In the genomic region with DNA sequence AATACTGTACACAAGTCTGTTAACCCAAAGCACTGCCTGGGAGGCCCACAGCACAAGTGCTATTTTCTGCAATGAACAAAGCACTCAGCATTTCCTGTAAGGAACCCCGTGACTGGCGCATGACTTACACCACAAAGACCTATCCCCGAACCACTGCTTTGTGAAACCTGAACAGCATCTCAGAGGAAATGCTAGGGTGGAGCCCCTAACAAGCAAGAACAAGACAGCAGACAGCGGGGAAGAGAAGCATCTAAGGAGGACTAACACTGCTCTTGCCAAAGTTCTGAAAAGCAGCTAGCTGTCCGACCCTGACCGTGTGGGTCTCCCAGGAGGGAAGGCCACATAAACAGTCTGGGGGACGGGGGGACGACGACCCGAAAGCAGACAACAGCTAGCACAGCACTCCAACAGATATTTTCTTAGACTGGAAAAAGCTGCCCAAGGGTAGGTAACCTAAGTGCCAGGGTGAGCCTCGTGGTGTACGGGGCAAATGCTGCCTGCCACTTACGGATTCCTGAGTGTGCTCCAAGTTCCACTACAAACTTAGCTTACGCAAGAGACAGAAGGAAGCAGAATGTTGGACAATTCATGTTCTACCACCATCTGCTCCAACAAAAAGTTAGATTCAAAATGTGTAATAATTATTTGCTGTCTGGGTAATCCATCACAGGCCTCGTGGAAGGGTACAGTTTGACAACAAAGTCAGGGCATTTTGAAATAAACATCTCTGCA, we compare ENCODE assay signal across 8 mouse cellular contexts. TPM values are rescaled to one million over a fixed set of nuclear protein-coding genes. Genes with fewer than 3 reads are reported as not detected.
A peak's percentile ranks its signal among the peaks of the same experiment; 100 is the strongest.
DNase-seq lines count a peak whose midpoint lies in the region; ATAC-seq and TF ChIP-seq lines count a peak whose summit lies in the region.

No protein-coding gene starts in this region.

- no peaks in the 10 kb centered on the region for H3K36me3 ChIP-seq in neural tube, embryonic 13.5 days
- no peaks in the 10 kb centered on the region for H3K36me3 ChIP-seq in embryonic facial prominence, embryonic 11.5 days (replicated peaks; ENCODE audit: control insufficient read depth, insufficient read depth, low read depth, low read length)
- peaks cover 12% of the 10 kb centered on the region for H3K36me3 ChIP-seq in limb, embryonic 10.5 days
- H3K36me3 ChIP-seq in midbrain, postnatal 0 days (ENCODE audit: insufficient read depth, low read length): no peaks in the 10 kb centered on the region

- intact Hi-C loops in heart, postnatal 36 days (cut with DNase I): no loop called here

- WGBS in neural tube, embryonic 13.5 days: 82% methylated on average over 15 of the region's 15 CpGs
- 57% methylated on average over 15 of the region's 15 CpGs for WGBS in embryonic facial prominence, embryonic 11.5 days
- WGBS in limb, embryonic 10.5 days: 81% methylated on average over 15 of the region's 15 CpGs
- 77% methylated on average over 15 of the region's 15 CpGs for WGBS in midbrain, postnatal 0 days

- 0 out of 2 replicates have a peak overlapping the region, but pooled peaks have one; percentile 49 for H3K27ac ChIP-seq in neural tube, embryonic 13.5 days (replicated peaks)
- peak overlapping the region; percentile 48; the same call in 1 of the 2 replicates for H3K27ac ChIP-seq in embryonic facial prominence, embryonic 11.5 days (replicated peaks; ENCODE audit: low read depth, low read length)
- peak overlapping the region; percentile 46 for H3K27ac ChIP-seq in limb, embryonic 10.5 days
- H3K27ac ChIP-seq in midbrain, postnatal 0 days (ENCODE audit: low read depth, low read length): no peak overlapping the region

- no peak overlapping the region for H3K4me2 ChIP-seq in neural tube, embryonic 13.5 days
- H3K4me2 ChIP-seq in embryonic facial prominence, embryonic 11.5 days (ENCODE audit: low read depth, low read length): no peak overlapping the region
- no peak overlapping the region for H3K4me2 ChIP-seq in midbrain, postnatal 0 days (ENCODE audit: low read depth, low read length, poor library complexity, severe bottlenecking)

- DNase-seq in neural tube, embryonic 10.5 days (ENCODE audit: extremely low spot score, low spot score): no peak
- no peak for DNase-seq in embryonic facial prominence, embryonic 11.5 days (ENCODE audit: low spot score)
- peak; percentile 66 to 76 for DNase-seq in heart, postnatal 36 days
- DNase-seq in limb, embryonic 10.5 days (ENCODE audit: low spot score): no peak
- no peak for DNase-seq in midbrain, postnatal 0 days (ENCODE audit: low spot score)

- no peak for TF ChIP-seq CTCF in midbrain, postnatal 0 days (IDR thresholded peaks at IDR 0.05)

- no peaks in the 10 kb centered on the region for H3K27me3 ChIP-seq in neural tube, embryonic 13.5 days
- no peaks in the 10 kb centered on the region for H3K27me3 ChIP-seq in embryonic facial prominence, embryonic 11.5 days (ENCODE audit: control insufficient read depth, insufficient read depth, low read length)
- H3K27me3 ChIP-seq in limb, embryonic 10.5 days (ENCODE audit: low read depth, poor library complexity, severe bottlenecking): no peaks in the 10 kb centered on the region
- no peaks in the 10 kb centered on the region for H3K27me3 ChIP-seq in midbrain, postnatal 0 days (ENCODE audit: insufficient read depth, low read length)

- no peaks in the 10 kb centered on the region for H3K9me3 ChIP-seq in neural tube, embryonic 13.5 days
- no peaks in the 10 kb centered on the region for H3K9me3 ChIP-seq in embryonic facial prominence, embryonic 11.5 days (replicated peaks; ENCODE audit: control insufficient read depth, low read length)
- H3K9me3 ChIP-seq in limb, embryonic 10.5 days (replicated peaks): no peaks in the 10 kb centered on the region
- no peaks in the 10 kb centered on the region for H3K9me3 ChIP-seq in midbrain, postnatal 0 days (ENCODE audit: low read length)

- H3K4me1 ChIP-seq in neural tube, embryonic 13.5 days (replicated peaks): no peaks in the 10 kb centered on the region
- H3K4me1 ChIP-seq in embryonic facial prominence, embryonic 11.5 days (ENCODE audit: control insufficient read depth, insufficient read depth, low read length): no peaks in the 10 kb centered on the region
- peaks cover 36% of the 10 kb centered on the region for H3K4me1 ChIP-seq in limb, embryonic 10.5 days
- H3K4me1 ChIP-seq in midbrain, postnatal 0 days (ENCODE audit: insufficient read depth, low read length): no peaks in the 10 kb centered on the region

- no peak overlapping the region for H3K9ac ChIP-seq in neural tube, embryonic 13.5 days
- no peak overlapping the region for H3K9ac ChIP-seq in embryonic facial prominence, embryonic 11.5 days (replicated peaks; ENCODE audit: low read length)
- no peak overlapping the region for H3K9ac ChIP-seq in midbrain, postnatal 0 days (replicated peaks; ENCODE audit: low read length, poor library complexity, severe bottlenecking)

- no peak overlapping the region for H3K4me3 ChIP-seq in neural tube, embryonic 13.5 days
- H3K4me3 ChIP-seq in embryonic facial prominence, embryonic 11.5 days (ENCODE audit: low read depth, low read length): no peak overlapping the region
- H3K4me3 ChIP-seq in limb, embryonic 10.5 days: no peak overlapping the region
- no peak overlapping the region for H3K4me3 ChIP-seq in midbrain, postnatal 0 days (ENCODE audit: low read depth, low read length)

- ATAC-seq in neural tube, embryonic 13.5 days (ENCODE audit: low read depth): no peak
- ATAC-seq in embryonic facial prominence, embryonic 11.5 days (replicated peaks; ENCODE audit: insufficient number of reproducible peaks, low FRiP score, low TSS enrichment, low read depth): no peak
- peak; percentile 86 for ATAC-seq in monocyte, adult 5-6 weeks (replicated peaks; ENCODE audit: insufficient number of reproducible peaks, low FRiP score, low TSS enrichment, poor library complexity, severe bottlenecking)
- ATAC-seq in cerebellum, adult (ENCODE audit: insufficient number of reproducible peaks, low FRiP score, low TSS enrichment): no peak
- no peak for ATAC-seq in midbrain, postnatal 0 days (ENCODE audit: low FRiP score)

RNA-seq across cellular contexts. Expression of a gene that starts 21.3 kb away (rescaled TPM):
- 16.4 and 19.1 TPM in 2 replicates for polyA plus RNA-seq in neural tube, embryonic 13.5 days (2015; fragmentation: Nextera tagmentation; extraction: Ambion mirVana)
- 49.1 and 49.8 TPM in 2 replicates for polyA plus RNA-seq in embryonic facial prominence, embryonic 11.5 days (2014; fragmentation: Nextera tagmentation; extraction: Ambion mirVana)
- 10 to 100 TPM; 66.7 to 70.2 TPM for total RNA-seq in heart, postnatal 36 days (2021)
- polyA plus RNA-seq in limb, embryonic 10.5 days (2016; fragmentation: Nextera tagmentation; extraction: Ambion mirVana): 33.8 and 37.2 TPM in 2 replicates
- 147 to 253 TPM (median 230 TPM) in 3 replicates for total RNA-seq in monocyte, adult 5-6 weeks (2017)
- total RNA-seq in midbrain, postnatal 0 days (2014; rRNA removed): 8.9 and 9.0 TPM in 2 replicates
- 11.3 and 12.5 TPM in 2 replicates for polyA plus RNA-seq in midbrain, postnatal 0 days (2015; fragmentation: Nextera tagmentation; extraction: Ambion mirVana)

RNA-seq across cellular contexts. Expression of a gene that starts 24.1 kb away (rescaled TPM):
- polyA plus RNA-seq in neural tube, embryonic 13.5 days (2015; fragmentation: Nextera tagmentation; extraction: Ambion mirVana): 219 and 224 TPM in 2 replicates
- 335 and 356 TPM in 2 replicates for polyA plus RNA-seq in embryonic facial prominence, embryonic 11.5 days (2014; fragmentation: Nextera tagmentation; extraction: Ambion mirVana)
- total RNA-seq in heart, postnatal 36 days (2021): 100 to 1,000 TPM; 137 to 165 TPM
- 352 and 369 TPM in 2 replicates for polyA plus RNA-seq in limb, embryonic 10.5 days (2016; fragmentation: Nextera tagmentation; extraction: Ambion mirVana)
- 236 to 464 TPM (median 357 TPM) in 3 replicates for total RNA-seq in monocyte, adult 5-6 weeks (2017)
- total RNA-seq in midbrain, postnatal 0 days (2014; rRNA removed): 83.7 and 116 TPM in 2 replicates
- 87.7 and 96.6 TPM in 2 replicates for polyA plus RNA-seq in midbrain, postnatal 0 days (2015; fragmentation: Nextera tagmentation; extraction: Ambion mirVana)

Comparison
In these comparisons a context has a peak if more than half of its experiments do, and no peak if none do; other contexts are left out.
1. DNase-seq: peak in heart, postnatal 36 days (2 of 2); none in neural tube, embryonic 10.5 days (single experiment), embryonic facial prominence, embryonic 11.5 days (single experiment), limb, embryonic 10.5 days (single experiment) and midbrain, postnatal 0 days (single experiment).